Mouse (Mus musculus) mature B cell (primary cell): Measurements from ENCODE around the gene Fubp1.
"Not testable (repeated sequence)": the region's sequence is repeated elsewhere in the genome, so short reads cannot be mapped to it uniquely, and the experiment has no call there.

Experiments used
- in situ Hi-C: fragments of 300-500 bp; cut with MboI; formaldehyde crosslinking; loops from 2 replicates; pipeline ENCODE4 v1.14.3; 2019

Fubp1 gene

GRCm38 (mm10) chr3:152193177-152193576 lies 17.0 kb upstream of the Fubp1 start:
- in situ Hi-C loops, result no loop called here

DNA sequence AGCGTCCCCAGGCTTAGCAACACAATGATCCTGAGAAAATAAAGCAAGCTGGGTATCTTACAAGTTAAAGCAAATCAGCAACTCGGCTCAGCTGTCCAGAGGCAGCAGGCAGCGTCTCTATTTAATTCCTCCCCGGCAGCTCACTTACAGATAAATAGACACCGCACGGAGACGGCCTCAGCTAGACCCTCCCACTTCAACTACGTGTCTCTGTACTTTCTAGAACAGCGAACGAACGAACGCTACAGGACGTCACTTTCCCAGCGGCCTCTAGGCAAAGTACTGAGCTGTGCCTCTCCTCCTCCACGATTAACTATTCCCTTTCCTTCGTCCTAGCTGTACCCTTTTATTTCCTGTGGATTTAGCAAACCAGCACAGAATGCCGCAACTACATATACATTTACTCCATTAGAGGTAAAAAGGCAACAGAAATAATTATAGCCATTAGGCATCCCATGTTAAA lies 16.6 kb upstream of the Fubp1 start:
- in situ Hi-C loops, result no loop called here

DNA sequence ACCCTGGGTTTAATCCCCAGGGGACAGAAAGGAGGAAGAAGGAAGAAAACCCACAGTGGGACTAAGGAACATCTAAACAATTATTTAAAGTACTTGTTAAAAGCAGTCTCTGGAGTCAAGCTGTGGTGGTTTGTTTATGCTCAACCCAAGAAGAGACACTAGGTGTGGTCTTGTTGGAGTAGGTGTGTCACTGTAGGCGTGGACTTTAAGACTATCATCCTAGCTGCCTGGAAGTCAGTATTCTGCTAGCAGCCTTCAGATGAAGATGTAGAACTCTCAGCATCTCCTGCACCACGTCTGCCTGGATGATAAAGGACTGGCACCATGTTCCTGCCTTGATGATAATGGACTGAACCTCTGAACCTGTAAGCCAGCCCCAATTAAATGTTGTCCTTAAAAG lies 13.0 kb upstream of the Fubp1 start:
- in situ Hi-C loops, result not testable (repeated sequence)

GRCm38 (mm10) chr3:152199125-152199524 lies 11.1 kb upstream of the Fubp1 start:
- in situ Hi-C loops, result no loop called here

DNA sequence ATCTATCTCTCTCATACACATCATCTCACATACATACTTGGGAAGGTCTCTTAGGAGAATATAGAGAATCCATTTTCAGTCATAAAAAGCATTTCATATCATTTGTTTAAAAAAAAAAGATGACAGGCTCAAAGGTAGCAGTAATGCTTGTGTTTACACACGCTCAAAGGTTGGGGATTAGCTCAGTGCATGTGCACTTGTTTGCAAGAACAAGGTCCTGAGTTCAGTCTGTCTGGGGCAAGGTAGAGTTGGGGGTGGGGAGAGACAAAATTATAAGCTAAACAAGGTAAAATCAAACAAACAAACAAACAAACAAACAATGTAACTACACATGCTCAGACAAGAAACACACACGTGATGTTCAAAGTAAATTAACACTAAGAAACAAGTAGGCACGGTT lies 9.0 kb upstream of the Fubp1 start:
- in situ Hi-C loops, result no loop called here

DNA sequence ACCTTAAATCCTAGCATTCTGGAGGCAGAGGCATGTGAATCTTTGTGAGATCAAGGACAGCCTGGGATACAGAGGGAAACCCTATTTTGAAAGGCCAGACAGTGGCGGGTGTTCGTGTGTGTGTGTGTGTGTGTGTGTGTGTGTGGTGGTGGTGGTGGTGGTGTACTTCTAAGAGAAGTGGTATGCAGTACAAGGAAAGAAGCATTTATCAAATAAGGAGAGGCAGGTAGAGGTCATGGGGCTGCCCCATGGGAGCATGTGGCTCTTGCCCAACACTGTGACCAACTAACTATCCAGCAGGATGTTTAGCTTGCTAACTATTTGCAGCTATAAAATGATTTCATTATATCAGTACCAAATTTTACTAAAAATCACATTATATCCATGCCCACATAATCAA lies 8.6 kb upstream of the Fubp1 start:
- in situ Hi-C loops, result no loop called here

- in situ Hi-C loops, result no loop called here
These were observed 7.3 kb upstream of the Fubp1 start for GRCm38 (mm10) chr3:152202942-152203341.

- in situ Hi-C loops, result no loop called here
These were observed 6.8 kb upstream of the Fubp1 start for GRCm38 (mm10) chr3:152203411-152203810.

- in situ Hi-C loops, result no loop called here
These were observed 6.2 kb upstream of the Fubp1 start for GRCm38 (mm10) chr3:152203996-152204395.

GRCm38 (mm10) chr3:152204577-152204976 lies 5.6 kb upstream of the Fubp1 start:
- in situ Hi-C loops, result no loop called here

GRCm38 (mm10) chr3:152207156-152207555 lies 3.1 kb upstream of the Fubp1 start:
- in situ Hi-C loops, result no loop called here

- in situ Hi-C loops, result no loop called here
These were observed 1.9 kb upstream of the Fubp1 start for GRCm38 (mm10) chr3:152208096-152208885.

DNA sequence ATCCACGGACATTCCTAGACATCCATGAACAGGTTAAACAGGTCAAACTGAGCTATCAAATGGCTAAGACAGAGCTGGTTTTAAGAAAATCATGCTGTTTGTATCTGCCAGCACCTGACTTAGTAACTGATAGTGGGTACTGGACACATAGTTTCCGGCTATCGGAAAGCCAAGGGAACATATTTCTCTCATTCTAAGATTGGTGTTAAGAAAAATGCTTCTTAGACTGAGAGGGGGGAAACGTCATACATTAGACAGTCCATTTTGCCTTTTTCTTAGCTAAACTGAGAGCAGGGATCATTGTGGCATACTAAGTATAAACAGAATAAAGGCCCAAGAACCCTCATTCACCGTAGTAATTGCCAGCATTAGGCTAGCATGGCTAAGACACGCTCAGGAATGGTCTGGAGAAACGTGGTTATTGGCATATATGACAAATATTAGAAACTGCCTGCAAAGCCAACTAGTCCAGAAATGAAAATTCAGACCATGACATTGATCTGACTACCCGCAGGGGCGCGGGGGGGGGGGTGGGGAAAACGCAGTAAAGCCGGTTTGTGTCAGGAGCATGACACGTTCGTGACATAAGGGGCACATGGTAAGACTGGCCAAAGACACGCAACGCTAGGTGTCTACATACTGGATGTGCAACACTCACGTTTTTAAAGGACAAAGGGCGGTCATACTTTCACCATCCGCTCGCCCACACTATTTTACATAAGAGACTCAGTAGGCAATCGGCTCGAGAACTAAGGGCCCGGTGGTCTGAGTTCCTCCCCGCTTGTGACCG lies 850 bp upstream of the Fubp1 start:
- in situ Hi-C loops, result no loop called here

- in situ Hi-C loops, result no loop called here
These were observed 638 bp downstream of the Fubp1 start for GRCm38 (mm10) chr3:152210728-152211391.

DNA sequence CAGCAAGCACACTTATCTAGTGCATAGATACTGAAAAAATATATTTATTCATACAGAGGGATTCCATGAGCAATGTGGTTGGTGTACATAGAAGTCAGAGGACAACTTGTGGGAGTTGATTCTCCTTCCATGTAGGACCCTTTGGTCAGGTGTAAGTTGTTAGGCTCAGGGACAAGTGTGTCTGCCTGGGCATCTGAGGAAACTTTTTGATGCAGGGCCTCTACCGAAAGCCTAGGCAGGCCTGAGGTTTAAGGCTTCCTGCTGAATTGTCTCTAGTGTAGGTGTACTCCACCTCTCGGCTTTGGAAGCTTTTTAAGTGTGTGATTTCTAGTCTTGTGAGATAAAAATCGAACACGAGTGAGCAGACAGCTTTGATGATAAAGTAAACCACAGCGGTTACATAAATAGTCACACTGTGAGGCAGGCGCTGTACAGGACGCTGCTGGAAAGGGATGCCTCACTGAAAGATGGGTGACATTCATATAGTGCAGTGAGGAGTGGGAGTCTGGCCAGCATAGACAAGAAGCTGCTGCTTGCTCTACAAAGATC lies 1.6 kb downstream of the Fubp1 start:
- in situ Hi-C loops, result no loop called here

DNA sequence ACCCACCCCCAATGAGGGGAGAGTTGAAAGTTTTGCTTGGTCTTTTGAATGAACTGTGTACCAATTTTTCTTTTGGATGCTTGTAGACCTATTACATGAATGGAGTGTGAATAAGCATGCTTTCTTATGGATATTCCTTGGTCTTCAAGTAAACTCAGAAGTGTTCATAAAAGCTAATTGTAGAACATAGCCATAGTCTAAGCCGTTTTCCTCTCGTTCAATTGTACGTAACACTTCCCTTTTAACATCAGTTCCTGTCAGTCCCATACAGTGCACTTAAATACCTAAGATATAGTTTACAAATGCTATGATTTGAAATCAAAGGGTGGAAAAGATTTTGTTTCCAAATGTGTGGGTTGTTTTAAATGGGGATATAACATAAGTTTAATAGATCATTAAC lies 3.2 kb downstream of the Fubp1 start:
- in situ Hi-C loops, result no loop called here

- in situ Hi-C loops, result no loop called here
These were observed 14.7 kb downstream of the Fubp1 start for GRCm38 (mm10) chr3:152224918-152225317.

GRCm38 (mm10) chr3:152225906-152226305 lies 15.7 kb downstream of the Fubp1 start:
- in situ Hi-C loops, result no loop called here

DNA sequence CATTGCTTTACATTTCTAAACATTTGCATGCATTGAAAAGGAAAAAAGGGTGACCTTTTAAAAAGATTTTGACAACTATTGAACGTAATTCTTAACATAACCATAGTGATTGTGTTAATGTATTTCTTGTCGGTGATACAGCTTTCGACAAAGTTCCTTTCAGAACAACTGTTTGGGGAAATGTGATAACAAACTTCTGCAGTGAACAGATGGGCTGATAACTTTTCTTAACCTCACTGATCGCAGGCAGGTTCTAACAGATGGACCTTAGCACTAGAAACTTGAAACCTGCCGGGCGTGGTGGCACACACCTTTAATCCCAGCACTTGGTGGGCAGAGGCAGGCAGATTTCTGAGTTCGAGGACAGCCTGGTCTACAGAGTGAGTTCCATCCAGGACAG lies 18.6 kb downstream of the Fubp1 start:
- in situ Hi-C loops, result no loop called here

DNA sequence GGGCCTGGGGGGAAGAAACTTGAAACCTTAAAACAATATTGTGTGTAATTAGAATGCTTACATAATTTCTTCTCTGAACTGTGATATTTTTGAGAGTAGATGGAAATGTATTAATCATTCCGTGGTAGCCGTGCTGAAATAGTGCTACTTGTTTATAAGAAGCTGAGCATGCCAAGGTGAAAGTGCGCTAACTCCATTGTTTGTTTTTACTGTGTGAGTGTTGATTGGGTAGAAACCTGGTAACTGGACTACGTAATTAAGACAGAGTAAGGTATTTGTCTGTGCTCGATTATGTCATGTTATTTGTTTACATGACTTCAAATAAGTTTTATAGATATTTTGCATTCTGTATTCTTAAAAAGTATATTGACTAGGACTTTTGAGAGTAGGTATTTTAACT lies 19.0 kb downstream of the Fubp1 start:
- in situ Hi-C loops, result no loop called here

GRCm38 (mm10) chr3:152231333-152232100 lies 21.3 kb downstream of the Fubp1 start:
- in situ Hi-C loops, result no loop called here

DNA sequence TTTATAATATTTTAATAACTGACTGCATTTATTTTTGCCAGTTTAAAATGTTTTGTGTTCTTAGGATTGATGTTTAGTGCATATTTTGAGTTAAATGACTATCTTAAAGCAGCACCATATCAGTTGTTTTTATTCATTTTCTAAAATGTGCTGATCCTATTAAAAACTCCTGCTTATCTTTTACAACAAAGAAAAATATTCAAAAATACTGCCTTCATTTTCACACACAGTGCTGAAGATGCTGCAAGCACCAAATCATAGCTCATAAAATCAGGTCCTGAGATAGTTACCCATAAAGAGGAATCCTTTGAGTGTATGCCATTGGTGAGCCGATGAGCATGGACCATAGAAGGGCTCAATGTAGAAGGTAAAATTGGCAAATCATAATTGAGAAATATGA lies 25.0 kb downstream of the Fubp1 start:
- in situ Hi-C loops, result no loop called here
